Mouse (Mus musculus) embryo, embryonic 11 days (tissue): ENCODE data around the gene Olfr785.
"Not testable (repeated sequence)": the region's sequence is repeated elsewhere in the genome, so short reads cannot be mapped to it uniquely, and the experiment has no call there.

ENCODE experiments used
- DNase-seq: peaks from one replicate; pipeline ENCODE4 v3.0.0-alpha.2; 2015

Olfr785 gene

DNA sequence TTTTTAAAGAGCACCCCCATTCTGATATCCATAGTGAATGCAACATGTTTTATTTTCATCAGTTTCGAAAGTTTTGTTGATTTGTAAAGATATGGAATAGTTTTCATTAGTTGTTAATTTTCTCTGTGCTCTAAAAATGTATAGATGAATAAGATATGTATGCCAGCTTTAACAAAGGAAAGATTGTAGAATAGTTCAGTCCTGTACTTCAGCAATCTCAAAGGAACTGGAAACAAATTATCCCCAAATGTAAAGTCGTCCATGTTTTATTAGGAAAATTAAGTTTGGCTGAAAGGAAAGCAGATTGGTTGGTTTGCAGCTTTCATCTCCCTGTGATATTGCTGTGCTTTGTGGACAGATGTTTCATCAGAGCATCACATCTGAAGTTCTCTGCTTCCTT lies at the start of gene Olfr785:
Gene Olfr785, plus strand, starts transcription at position 301 of the 400 bp plus-strand sequence.
- DNase-seq, result no peak

DNA sequence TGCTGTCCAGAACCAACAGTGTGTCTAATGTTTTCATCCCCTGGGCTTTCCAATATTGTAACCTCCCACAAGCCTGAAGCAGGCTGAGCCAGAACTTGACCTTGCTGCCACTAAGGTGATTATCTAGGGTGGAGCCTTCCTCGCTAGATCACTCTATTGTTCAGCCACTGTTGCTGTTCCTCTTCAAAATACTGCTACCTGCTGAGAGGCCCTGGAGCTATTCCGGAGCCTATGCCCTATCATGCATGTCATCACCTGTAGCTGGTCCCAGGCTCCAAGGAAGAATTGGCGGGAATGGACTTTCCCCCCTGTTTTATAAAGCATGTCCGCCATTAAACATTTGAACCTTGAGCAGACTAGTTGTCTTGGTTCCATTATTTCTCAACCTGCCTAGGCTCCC lies 48.7 kb upstream of the Olfr785 start:
- not testable (repeated sequence) for DNase-seq

DNA sequence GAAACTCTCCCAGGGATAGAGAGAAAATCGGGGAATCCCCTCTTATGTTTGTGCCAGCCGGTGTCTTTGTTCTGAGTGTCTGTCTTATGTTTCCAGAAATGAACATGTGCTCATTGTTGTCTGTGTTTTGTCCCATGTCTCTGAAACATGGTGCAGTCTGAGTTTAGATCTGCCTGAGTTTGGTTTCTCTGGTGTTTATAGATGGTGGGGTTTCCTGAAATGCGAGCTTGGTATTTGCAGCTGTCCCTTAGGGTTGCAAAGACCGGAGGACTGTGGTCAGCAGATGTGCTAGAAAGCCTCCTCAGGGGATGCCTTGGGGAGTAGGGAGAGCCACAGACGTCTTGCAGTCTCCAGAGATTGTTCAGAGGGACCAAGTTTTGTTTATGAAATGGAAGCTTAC lies 47.9 kb upstream of the Olfr785 start:
- no peak for DNase-seq

DNA sequence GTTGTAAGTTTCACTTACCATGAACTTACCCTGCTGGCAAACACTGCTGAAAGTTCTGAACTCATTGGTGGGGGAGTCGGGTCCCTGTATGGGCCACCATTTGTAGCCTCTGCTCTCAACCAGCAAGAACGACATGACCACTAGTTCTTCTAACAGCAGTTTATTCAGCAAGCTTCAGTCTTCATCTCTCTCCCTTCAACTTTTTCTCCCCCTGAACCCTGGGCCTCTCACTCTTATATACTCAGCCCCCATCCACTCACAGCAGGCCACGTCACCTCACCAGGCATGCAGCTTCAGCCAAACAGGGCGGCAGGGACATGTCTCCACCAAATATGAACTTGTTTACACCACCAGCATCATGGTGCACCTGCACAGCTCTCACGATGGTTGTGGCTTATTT lies 31.2 kb upstream of the Olfr785 start:
- DNase-seq, result not testable (repeated sequence)

DNA sequence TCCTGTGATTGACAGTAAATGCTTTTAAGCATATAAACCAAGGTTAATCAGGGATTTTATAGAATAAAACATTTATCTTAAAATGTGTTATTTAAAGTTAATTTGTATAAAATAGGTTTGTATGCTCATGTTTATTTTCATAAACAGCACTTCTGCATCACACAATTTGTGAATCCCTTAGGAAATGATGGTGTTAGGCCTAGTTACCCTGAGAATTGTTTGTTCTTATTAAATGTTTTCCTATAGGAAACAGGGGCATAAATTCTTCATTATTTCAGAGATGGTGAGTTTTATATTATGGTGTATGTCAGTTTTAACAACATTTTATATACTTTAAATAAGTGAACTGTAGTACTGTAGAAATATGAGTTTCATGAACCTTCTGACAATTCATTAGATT lies 21.4 kb upstream of the Olfr785 start, which contains the start of gene Olfr784:
Gene Olfr784, plus strand, starts transcription at position 301 of the 400 bp plus-strand sequence.
- no peak for DNase-seq

DNA sequence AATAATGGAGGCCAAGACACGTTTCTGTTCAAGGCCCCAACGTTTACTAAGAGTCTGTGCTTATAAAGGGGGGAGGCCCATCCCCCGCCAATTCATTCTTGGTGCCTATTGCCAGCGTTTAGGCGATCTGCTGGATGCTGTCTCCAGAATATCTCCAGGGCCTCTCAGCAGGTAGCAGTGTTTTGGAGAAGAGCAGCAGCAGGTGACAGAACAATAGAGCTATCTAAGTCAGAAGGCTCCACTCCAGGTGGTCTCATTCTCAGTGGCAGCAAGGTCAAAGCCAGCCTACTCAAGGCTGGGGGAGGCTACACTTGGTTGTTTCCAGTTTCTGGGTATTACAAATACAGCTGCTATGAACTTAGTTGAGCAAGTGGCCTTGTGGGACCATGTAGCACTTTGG lies 4.3 kb upstream of the Olfr785 start:
- DNase-seq, result no peak

DNA sequence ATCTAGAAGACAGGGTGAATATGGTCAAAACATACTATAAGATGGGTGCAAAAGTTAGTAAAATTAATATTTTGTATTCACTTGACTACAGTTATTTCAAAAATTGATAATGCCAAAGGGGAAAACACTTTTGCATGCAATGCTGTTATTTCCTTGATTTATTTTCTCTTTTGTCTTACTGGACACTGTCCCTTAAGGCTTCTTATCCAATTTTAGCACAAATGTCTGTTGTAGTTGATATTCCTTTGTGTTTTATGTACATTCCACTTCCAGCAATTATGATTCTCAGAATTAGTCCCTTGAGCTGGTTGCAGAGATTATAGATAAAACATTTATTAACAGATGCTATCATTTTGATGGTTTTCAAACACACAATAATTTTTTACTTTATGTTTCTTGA lies 21.8 kb downstream of the Olfr785 start, which contains the start of gene Olfr786:
Gene Olfr786, plus strand, starts transcription at position 301 of the 400 bp plus-strand sequence.
- no peak for DNase-seq
